In genomic region chr10:119823691-119824090, GRCm38 (mm10) we compare ENCODE assay signal across 20 mouse cellular contexts.
DNase-seq lines count a peak whose midpoint lies in the region; ATAC-seq lines count a peak whose summit lies in the region.
"Had no signal": no experiment of that assay in that cellular context is flagged by ENCODE, and none has a peak within 500 bp of the region (broad histone marks: within the 10 kb centered on the region; RNA-seq: fewer than 3 reads in every experiment).

No protein-coding gene starts in this region.

- peak; percentile 38 for DNase-seq in kidney, postnatal 10 days
- DNase-seq in kidney, adult 18-20 months: no peak
- peak; percentile 55 for DNase-seq in retina, postnatal 1 day
- DNase-seq in retina, embryonic 14.5 days (ENCODE audit: low spot score): no peak
- DNase-seq in hindbrain, embryonic 14.5 days (ENCODE audit: low spot score): no peak
- no peak for DNase-seq in adrenal gland, postnatal 36 days
- no peak for DNase-seq in gastrocnemius, postnatal 14 days
- DNase-seq: adrenal gland, adult 8-10 months; cerebellum, adult 11 months; gastrocnemius, postnatal 10 days; thymus, postnatal 36 days had no signal

- H3K4me1 ChIP-seq in hindbrain, embryonic 14.5 days (replicated peaks; ENCODE audit: control insufficient read depth, insufficient read depth, low read length): peaks cover 38% of the 10 kb centered on the region
- H3K4me1 ChIP-seq in neural tube, embryonic 15.5 days: peaks cover 38% of the 10 kb centered on the region

- no peaks in the 10 kb centered on the region for H3K9me3 ChIP-seq in hindbrain, embryonic 14.5 days (ENCODE audit: control insufficient read depth, low read length)
- no peaks in the 10 kb centered on the region for H3K9me3 ChIP-seq in neural tube, embryonic 15.5 days (replicated peaks)
- H3K9me3 ChIP-seq: embryonic facial prominence, embryonic 13.5 days; limb, embryonic 10.5 days; lung, embryonic 15.5 days had no signal

- H3K4me2 ChIP-seq in hindbrain, embryonic 14.5 days (replicated peaks): no peak overlapping the region
- H3K4me2 ChIP-seq in neural tube, embryonic 15.5 days: peak overlapping the region; percentile 15; the same call in 1 of the 2 replicates
- H3K4me2 ChIP-seq: embryonic facial prominence, embryonic 13.5 days; liver, embryonic 11.5 days; lung, embryonic 15.5 days had no signal

- no peak for ATAC-seq in hindbrain, embryonic 14.5 days (ENCODE audit: low FRiP score)
- no peak for ATAC-seq in neural tube, embryonic 15.5 days (ENCODE audit: low FRiP score)

- 22% methylated on average over 7 of the region's 7 CpGs for WGBS in hindbrain, embryonic 14.5 days
- WGBS in neural tube, embryonic 15.5 days: 32% methylated on average over 7 of the region's 7 CpGs

- H3K27ac ChIP-seq in hindbrain, embryonic 14.5 days: peak overlapping the region; percentile 26; the same call in 1 of the 2 replicates
- H3K27ac ChIP-seq in neural tube, embryonic 15.5 days (replicated peaks): no peak overlapping the region; the same call in 1 of the 2 replicates
- H3K27ac ChIP-seq: embryonic facial prominence, embryonic 13.5 days; kidney, postnatal 0 days; left cerebral cortex, adult 2 months; limb, embryonic 10.5 days; lung, embryonic 15.5 days had no signal

- intact Hi-C loops in gastrocnemius, postnatal 14 days (cut with DNase I; ENCODE audit: low total_unique reads): no loop called here

- H3K27me3 ChIP-seq in hindbrain, embryonic 14.5 days (ENCODE audit: control insufficient read depth, insufficient read depth, low read length): no peaks in the 10 kb centered on the region
- H3K27me3 ChIP-seq in neural tube, embryonic 15.5 days (replicated peaks): no peaks in the 10 kb centered on the region
- H3K27me3 ChIP-seq: embryonic facial prominence, embryonic 13.5 days; lung, embryonic 15.5 days had no signal

- H3K36me3 ChIP-seq in hindbrain, embryonic 14.5 days (replicated peaks; ENCODE audit: control insufficient read depth, insufficient read depth): no peaks in the 10 kb centered on the region
- H3K36me3 ChIP-seq in neural tube, embryonic 15.5 days: no peaks in the 10 kb centered on the region
- H3K36me3 ChIP-seq: embryonic facial prominence, embryonic 13.5 days; G1E; limb, embryonic 10.5 days; lung, embryonic 15.5 days had no signal

- no peak overlapping the region for H3K9ac ChIP-seq in hindbrain, embryonic 14.5 days
- no peak overlapping the region for H3K9ac ChIP-seq in neural tube, embryonic 15.5 days (replicated peaks)
- H3K9ac ChIP-seq: embryonic facial prominence, embryonic 13.5 days; lung, embryonic 15.5 days had no signal

- no peak overlapping the region for H3K4me3 ChIP-seq in hindbrain, embryonic 14.5 days (replicated peaks; ENCODE audit: low read length)
- no peak overlapping the region for H3K4me3 ChIP-seq in neural tube, embryonic 15.5 days (replicated peaks)
- H3K4me3 ChIP-seq: embryonic facial prominence, embryonic 13.5 days; left cerebral cortex, adult 2 months; limb, embryonic 10.5 days; lung, embryonic 15.5 days; myocyte had no signal

Comparison
In these comparisons a context has a peak if more than half of its experiments do, and no peak if none do; other contexts are left out.
1. DNase-seq: peak in kidney, postnatal 10 days (single experiment) and retina, postnatal 1 day (single experiment); none in kidney, adult 18-20 months (single experiment), retina, embryonic 14.5 days (single experiment), hindbrain, embryonic 14.5 days (single experiment), adrenal gland, postnatal 36 days (0 of 2) and gastrocnemius, postnatal 14 days (single experiment).